Mouse (Mus musculus) hindbrain, embryonic 10.5 days (tissue): ENCODE results near the gene Rsbn1. TPM values are rescaled to one million over a fixed set of nuclear protein-coding genes. Genes with fewer than 3 reads are reported as not detected.
A peak's percentile ranks its signal among the peaks of the same experiment; 100 is the strongest.

Experiments
- DNase-seq: peaks from one replicate; pipeline ENCODE4 v3.0.0-alpha.2; 2017; ENCODE audit warnings: low spot score
- H3K27ac ChIP-seq: fragments of 300-500 bp; sonication (generic); 2 replicates; pipeline ENCODE4 v1.5.1; 2016; ENCODE audit warnings: mild to moderate bottlenecking, moderate library complexity
- H3K27me3 ChIP-seq: fragments of 300-500 bp; sonication (generic); 2 replicates; pipeline ENCODE4 v1.6.1; 2016; ENCODE audit warnings: mild to moderate bottlenecking; ENCODE audit not compliant: poor library complexity, insufficient read depth, severe bottlenecking
- H3K36me3 ChIP-seq: fragments of 300-500 bp; sonication (generic); 2 replicates; pipeline ENCODE4 v1.6.1; 2016; ENCODE audit warnings: mild to moderate bottlenecking, moderate library complexity
- H3K4me1 ChIP-seq: fragments of 300-500 bp; sonication (generic); replicated peaks from 2 replicates; pipeline ENCODE4 v1.6.1; 2016; ENCODE audit warnings: mild to moderate bottlenecking
- H3K4me3 ChIP-seq: fragments of 300-500 bp; sonication (generic); 2 replicates; pipeline ENCODE4 v1.5.1; 2016; ENCODE audit warnings: mild to moderate bottlenecking, moderate library complexity
- H3K9me3 ChIP-seq: fragments of 300-500 bp; sonication (generic); 2 replicates; pipeline ENCODE4 v1.6.1; 2016; ENCODE audit warnings: mild to moderate bottlenecking, moderate library complexity
- WGBS: fragments of 180-500 bp; shearing (Covaris S2); methylation state at CpG from one replicate; pipeline ENCODE4 v1.1.7; 2016; 5-methylcytosine and 5-hydroxymethylcytosine counted together
- polyA plus RNA-seq: library from polyadenylated mRNA; unstranded; fragments of >200 nt; fragmentation: Nextera tagmentation; extraction: Ambion mirVana; gene quantifications from 2 replicates; pipeline ENCODE4 v1.2.1, GENCODE M21; 2016

Gene Rsbn1
- polyA plus RNA-seq = 13.1 and 14.7 TPM in 2 replicates

DNA sequence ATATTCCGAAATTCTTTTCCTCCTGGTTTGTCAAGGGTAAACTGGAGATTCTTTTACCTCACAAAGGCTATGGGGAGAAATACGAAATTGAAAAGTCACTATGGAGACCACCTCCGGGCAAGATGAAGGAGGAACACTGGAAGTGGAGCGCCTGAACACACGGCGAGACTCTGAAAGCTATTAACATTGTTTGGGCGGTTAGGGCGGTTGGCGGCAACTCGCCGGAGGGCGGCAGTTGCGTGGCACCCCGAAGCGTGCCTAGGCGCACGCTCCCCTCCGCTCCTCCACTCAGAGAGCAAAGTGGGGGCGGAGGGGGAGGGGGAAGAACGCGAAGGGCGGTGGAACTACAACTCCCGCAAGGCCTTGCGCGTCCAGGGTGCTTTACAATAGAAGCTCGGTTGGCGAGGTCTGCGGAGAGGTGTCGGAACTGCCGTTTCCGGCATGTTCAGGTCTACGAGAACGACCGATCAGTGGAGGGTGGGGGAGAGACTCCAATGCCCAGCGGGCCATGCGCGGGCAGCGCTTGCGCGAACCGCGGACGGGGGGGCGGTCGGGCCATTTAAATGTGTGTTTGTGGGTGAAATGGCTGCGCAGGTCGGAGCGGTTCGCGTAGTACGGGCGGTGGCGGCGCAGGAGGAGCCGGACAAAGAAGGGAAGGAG lies at the start of gene Rsbn1:
Gene Rsbn1 (plus strand): TSS at position 111 of the 660 bp plus-strand sequence.
- Histone ChIP-seq H3K4me3 (peak within 1 kb of the TSS; percentile 98), H3K36me3 (no peaks in the 10 kb centered on the region), H3K4me1 (peaks cover 23% of the 10 kb centered on the region), H3K9me3 (no peaks in the 10 kb centered on the region), H3K27ac (peak within 1 kb of the TSS; percentile 97), H3K27me3 (no peaks in the 10 kb centered on the region)
- WGBS = under 1% methylated on average over 55 of the region's 55 CpGs
- DNase-seq = peak; percentile 98

DNA sequence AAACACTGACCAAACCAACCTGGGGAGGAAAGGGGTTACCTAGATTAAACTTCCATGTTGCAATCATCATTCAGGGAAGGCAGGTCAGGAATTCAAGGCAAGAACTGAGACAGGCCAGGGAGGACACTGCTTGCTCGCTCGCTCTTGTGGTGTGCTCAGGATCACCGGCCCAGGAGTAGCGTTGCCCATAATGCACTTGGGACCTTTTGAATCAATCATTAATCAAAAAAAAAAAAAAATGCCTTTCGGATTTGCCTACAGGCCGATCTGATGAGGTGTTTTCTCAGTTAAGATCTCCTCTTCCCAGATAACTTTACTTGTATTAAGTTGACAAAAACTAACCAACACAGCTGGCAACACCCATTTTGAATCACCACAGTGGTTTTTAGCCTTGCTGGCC lies 49.7 kb upstream of the Rsbn1 start:
- Histone ChIP-seq H3K9me3 (no peaks in the 10 kb centered on the region), H3K4me1 (no peaks in the 10 kb centered on the region), H3K36me3 (no peaks in the 10 kb centered on the region), H3K27me3 (no peaks in the 10 kb centered on the region), H3K27ac (no peak overlapping the region), H3K4me3 (no peak overlapping the region)
- no peak for DNase-seq
- 89% methylated on average over 6 of the region's 6 CpGs for WGBS

DNA sequence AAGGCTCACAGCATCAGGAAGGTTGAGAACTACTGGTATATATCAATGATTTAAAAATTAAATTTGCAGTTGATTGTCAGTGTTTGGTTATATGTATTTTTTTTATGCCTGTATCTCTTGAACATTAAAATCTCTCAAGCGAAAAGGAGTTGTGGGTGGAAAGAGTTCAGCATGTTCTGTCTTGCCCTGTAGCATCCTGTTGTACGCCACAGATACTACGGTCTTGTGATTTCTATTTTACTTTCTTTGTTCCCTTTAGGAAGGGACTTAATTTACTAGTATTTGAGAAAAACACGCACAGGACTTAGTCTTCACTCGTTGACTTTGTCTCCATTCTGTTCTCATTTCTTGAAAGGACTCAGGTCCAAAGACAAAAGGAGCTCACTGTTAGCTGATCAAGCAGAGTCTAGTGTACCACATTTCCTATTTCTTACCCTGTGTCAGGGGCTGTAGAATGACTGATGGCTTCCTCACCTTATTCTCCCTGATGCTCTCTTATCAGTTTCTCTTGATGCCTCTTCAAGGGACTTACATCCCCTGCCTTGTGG lies 46.4 kb upstream of the Rsbn1 start:
- Histone ChIP-seq H3K9me3 (no peaks in the 10 kb centered on the region), H3K27me3 (no peaks in the 10 kb centered on the region), H3K27ac (no peak overlapping the region), H3K4me1 (no peaks in the 10 kb centered on the region), H3K4me3 (no peak overlapping the region), H3K36me3 (no peaks in the 10 kb centered on the region)
- WGBS = 90% methylated on average over 5 of the region's 5 CpGs
- no peak for DNase-seq

DNA sequence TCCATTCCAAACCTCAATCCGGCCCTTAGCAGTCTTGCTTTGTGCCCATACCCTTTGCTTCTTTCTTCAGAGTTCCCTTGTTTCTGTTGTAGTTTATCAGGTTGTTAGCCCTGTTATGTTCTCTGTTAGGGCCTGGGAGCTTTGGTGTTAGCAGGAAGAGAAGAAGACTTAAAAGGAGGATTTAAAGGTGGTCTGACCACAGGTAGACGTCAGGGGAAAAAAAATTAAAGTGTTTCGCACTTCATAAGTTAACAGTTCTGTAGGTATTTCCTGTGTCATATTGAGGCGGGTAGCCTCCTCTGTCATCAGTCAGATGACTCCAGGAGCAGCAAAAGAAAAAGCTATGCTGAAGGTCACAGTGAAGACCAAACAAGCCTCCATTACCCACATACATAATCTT lies 45.9 kb upstream of the Rsbn1 start:
- WGBS = 92% methylated on average over 4 of the region's 4 CpGs
- H3K9me3 ChIP-seq = no peaks in the 10 kb centered on the region
- no peaks in the 10 kb centered on the region for H3K4me1 ChIP-seq
- no peak overlapping the region for H3K27ac ChIP-seq
- no peaks in the 10 kb centered on the region for H3K27me3 ChIP-seq
- no peaks in the 10 kb centered on the region for H3K36me3 ChIP-seq
- no peak overlapping the region for H3K4me3 ChIP-seq
- DNase-seq = no peak

DNA sequence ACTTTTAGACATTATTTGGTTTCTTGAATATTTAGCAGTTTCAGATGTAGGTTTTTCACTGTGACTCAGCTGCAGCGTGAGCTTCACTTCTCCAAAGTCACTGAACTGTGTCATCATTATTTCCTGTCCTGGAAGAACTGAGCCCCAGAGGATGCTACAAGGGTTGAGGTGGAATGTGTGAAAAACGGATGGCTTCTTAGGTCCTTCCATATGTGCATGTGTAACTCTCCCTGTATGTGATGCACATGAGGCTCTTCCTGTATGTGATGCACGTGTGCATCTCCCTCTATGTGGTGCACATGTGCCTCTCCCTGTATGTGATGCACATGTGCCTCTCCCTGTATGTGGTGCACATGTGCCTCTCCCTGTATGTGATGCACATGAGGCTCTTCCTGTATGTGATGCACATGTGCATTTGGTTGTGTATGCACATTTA lies 41.2 kb upstream of the Rsbn1 start:
- no peaks in the 10 kb centered on the region for H3K27me3 ChIP-seq
- no peaks in the 10 kb centered on the region for H3K4me1 ChIP-seq
- no peaks in the 10 kb centered on the region for H3K9me3 ChIP-seq
- H3K36me3 ChIP-seq = no peaks in the 10 kb centered on the region
- DNase-seq = no peak
- no peak overlapping the region for H3K27ac ChIP-seq
- no peak overlapping the region for H3K4me3 ChIP-seq
- 69% methylated on average over 3 of the region's 3 CpGs for WGBS

DNA sequence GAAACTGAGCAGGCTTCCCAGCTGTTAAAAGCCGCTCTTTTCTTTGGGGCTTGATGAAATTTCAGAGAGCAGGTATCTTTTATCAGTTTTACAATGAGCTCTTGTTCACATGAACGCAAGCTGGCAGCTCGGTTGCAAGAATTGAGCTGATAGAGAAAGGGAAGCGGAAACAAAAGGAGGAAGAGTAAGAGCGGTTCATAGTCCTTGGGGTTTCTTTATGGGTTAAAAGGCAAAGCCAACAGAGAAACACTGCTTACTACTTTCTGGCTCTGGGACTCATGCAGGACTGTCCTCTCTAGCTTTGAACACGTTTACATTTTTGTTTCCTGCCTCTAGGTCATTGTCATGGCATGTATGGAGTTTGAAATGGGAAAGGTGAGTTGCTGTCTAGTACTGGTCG lies 39.6 kb upstream of the Rsbn1 start:
- no peaks in the 10 kb centered on the region for H3K36me3 ChIP-seq
- no peak overlapping the region for H3K27ac ChIP-seq
- DNase-seq = no peak
- no peaks in the 10 kb centered on the region for H3K9me3 ChIP-seq
- WGBS = 77% methylated on average over 7 of the region's 7 CpGs
- no peaks in the 10 kb centered on the region for H3K4me1 ChIP-seq
- H3K27me3 ChIP-seq = no peaks in the 10 kb centered on the region
- no peak overlapping the region for H3K4me3 ChIP-seq

DNA sequence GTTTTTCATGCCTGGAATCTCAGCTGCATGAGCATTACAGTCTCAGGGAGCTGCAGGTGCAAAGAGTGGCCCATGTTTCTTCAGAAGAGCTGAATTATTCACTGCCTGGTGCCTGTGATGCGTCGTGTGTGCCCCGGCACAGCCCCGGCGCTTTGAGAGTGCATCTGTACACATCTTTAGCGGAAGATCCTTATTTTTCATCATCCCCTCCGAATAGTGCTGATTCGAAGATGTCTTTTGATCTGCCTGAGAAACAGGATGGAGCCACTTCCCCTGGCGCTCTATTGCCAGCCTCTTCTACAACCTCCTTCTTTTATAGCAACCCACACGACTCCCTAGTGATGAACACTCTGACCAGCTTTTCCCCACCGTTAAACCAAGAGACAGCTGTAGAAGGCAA lies 28.0 kb upstream of the Rsbn1 start:
- H3K36me3 ChIP-seq = no peaks in the 10 kb centered on the region
- H3K27ac ChIP-seq = no peak overlapping the region
- H3K4me3 ChIP-seq = no peak overlapping the region
- no peaks in the 10 kb centered on the region for H3K27me3 ChIP-seq
- DNase-seq = no peak
- WGBS = 81% methylated on average over 11 of the region's 11 CpGs
- no peaks in the 10 kb centered on the region for H3K4me1 ChIP-seq
- no peaks in the 10 kb centered on the region for H3K9me3 ChIP-seq

DNA sequence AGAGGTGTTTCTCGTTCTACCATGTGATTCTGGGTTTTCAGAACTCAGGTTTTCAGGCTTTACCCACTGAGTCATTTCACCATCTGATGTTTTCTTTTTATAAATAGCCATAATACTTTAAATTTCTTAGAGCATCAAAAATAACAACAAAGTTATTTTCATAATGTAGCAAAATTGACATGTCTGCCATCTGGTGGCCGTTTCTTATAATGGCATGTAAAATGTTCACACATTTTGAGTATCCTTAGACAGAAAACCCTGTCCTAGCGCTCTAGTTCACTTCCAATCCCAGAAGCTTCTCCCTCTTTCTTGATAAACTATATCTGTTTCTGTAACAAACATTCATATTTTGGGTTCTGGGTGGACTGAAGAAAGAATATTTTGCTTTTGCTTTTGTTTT lies 26.3 kb upstream of the Rsbn1 start:
- H3K36me3 ChIP-seq = no peaks in the 10 kb centered on the region
- H3K27ac ChIP-seq = no peak overlapping the region
- H3K4me1 ChIP-seq = no peaks in the 10 kb centered on the region
- no peak for DNase-seq
- H3K4me3 ChIP-seq = no peak overlapping the region
- no peaks in the 10 kb centered on the region for H3K27me3 ChIP-seq
- WGBS = 35% methylated on average over 3 of the region's 3 CpGs
- no peaks in the 10 kb centered on the region for H3K9me3 ChIP-seq

DNA sequence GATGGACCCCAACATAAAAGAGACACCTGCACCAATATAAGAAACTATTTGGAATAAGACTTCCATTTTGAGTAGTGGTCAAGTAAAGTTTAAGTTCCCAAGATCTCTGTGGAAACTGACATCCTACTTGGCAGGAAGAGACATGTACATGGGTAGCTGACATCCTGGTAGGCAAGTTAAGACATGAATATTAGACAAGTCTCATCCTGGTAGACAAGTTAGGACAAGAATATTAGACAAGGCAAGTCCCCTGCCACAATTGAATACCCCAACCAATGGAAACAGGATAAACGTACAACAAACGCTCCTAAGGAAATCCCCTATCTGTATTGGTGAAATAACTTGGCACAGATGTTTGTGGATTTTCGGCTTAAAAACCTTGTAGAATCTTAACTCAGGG lies 20.5 kb upstream of the Rsbn1 start:
- no peak for DNase-seq
- WGBS = 92% methylated on average over 3 of the region's 3 CpGs
- Histone ChIP-seq H3K4me1 (no peaks in the 10 kb centered on the region), H3K27ac (no peak overlapping the region), H3K4me3 (no peak overlapping the region), H3K9me3 (no peaks in the 10 kb centered on the region), H3K36me3 (no peaks in the 10 kb centered on the region), H3K27me3 (no peaks in the 10 kb centered on the region)

DNA sequence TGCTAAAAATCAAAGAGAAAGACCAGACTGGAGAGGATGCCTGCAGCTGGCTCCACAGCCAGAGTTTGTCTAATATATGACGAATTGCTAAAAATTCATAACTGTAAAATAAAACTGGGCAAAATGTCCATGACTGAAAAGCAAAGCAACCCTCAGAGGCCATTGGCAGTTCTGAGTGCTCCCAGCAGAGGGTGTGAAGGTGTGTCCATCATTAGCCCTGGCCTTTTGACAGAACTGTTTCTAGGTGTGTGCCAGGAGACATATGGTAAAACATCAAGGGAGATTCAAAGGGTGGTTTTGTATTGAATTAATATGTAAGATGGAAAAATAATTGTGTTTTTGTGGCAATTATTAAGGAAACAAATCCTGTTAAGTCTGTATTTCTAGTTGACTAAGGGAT lies 9.2 kb upstream of the Rsbn1 start:
- no peak for DNase-seq
- 84% methylated on average over 1 of the region's 1 CpGs for WGBS
- H3K36me3 ChIP-seq = no peaks in the 10 kb centered on the region
- H3K27me3 ChIP-seq = no peaks in the 10 kb centered on the region
- no peak overlapping the region for H3K4me3 ChIP-seq
- no peaks in the 10 kb centered on the region for H3K4me1 ChIP-seq
- H3K9me3 ChIP-seq = no peaks in the 10 kb centered on the region
- H3K27ac ChIP-seq = no peak overlapping the region

DNA sequence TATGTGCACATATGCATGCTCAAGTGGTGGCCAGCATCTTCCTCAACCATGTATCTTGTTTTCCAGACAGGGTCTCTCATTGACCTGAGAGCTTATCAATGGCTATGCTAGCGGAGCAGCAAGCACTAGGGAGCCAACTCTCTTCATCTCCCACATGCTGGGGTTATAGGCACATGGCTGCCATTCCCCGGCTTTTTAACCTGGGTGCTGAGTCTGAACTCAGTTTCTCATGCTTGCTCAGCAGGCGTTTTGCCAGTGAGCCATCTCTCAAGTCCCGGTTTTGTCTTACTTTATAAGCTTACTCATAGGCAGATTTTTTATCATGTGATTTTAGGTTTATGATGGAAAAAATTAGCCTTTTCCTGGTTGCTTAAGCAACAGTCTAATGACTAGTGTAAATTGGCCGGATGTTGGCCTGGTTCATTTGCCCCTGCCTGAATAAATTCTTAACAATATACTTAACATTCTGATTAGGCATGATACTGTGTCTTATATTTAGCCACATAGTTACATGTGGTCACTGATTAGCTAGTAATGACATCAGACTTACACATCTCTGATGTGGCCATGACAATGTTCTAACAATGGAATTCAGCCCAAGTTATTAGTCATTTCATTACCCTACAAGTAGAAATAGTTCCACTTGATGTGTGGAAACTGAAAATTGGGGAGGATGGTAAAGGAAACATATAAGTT lies 6.4 kb upstream of the Rsbn1 start:
- Histone ChIP-seq H3K4me1 (no peaks in the 10 kb centered on the region), H3K4me3 (no peak overlapping the region), H3K36me3 (no peaks in the 10 kb centered on the region), H3K9me3 (no peaks in the 10 kb centered on the region), H3K27ac (no peak overlapping the region), H3K27me3 (no peaks in the 10 kb centered on the region)
- no peak for DNase-seq
- 82% methylated on average over 5 of the region's 5 CpGs for WGBS

DNA sequence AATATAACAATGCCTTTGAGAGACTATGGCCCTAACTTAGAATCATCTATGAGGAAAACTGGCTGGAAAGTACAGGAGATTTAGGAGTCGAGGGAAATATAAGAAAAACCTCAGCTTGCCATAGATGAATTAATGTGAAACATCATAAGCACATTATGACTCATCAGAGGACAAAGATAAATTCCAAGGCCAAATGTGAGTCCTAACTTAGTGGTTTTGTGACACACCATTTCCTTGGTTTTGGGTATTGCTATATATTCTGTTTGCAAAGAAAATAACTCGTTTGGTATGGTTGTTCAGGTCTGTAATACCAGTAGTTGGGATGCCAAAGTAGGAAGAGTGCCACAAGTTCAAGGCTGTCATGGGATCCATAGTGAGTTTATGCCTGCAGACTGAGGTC lies 5.1 kb upstream of the Rsbn1 start:
- whole genome bisulfite sequencing = 70% methylated on average over 2 of the region's 2 CpGs

DNA sequence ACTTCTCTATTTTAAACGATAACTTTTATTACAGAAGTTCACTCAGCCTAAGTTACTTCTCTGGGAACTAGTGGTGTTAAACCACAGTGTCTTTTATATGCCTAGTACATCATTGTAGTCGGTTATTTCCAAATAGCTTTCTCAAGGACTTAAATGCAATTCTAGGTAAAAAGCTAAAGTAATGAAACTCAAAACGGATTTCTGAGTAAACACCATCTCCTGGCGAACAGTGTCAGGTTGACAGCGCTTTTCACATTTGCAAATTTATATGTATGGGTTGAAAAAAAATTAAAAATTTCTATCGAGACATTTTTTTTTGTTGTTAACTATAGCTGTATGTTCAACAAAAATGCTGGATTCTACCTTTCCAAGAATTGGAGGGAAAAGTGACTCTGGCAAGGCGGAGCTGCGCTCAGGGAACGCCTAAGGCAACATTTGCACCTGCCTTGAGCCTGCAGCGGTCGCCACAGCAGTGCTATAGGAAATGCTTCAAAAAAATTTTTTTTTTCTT lies 414 bp upstream of the Rsbn1 start:
- Histone ChIP-seq H3K27me3 (no peaks in the 10 kb centered on the region), H3K9me3 (no peaks in the 10 kb centered on the region), H3K27ac (peak overlapping the region; percentile 97), H3K4me1 (peaks cover 23% of the 10 kb centered on the region), H3K36me3 (no peaks in the 10 kb centered on the region), H3K4me3 (peak overlapping the region; percentile 98)
- DNase-seq = no peak
- 12% methylated on average over 11 of the region's 11 CpGs for WGBS

More for the DNA sequence above, 5.1 kb upstream of the Rsbn1 start:
- no peak overlapping the region for H3K27ac ChIP-seq
- no peaks in the 10 kb centered on the region for H3K9me3 ChIP-seq
- no peaks in the 10 kb centered on the region for H3K27me3 ChIP-seq
- no peaks in the 10 kb centered on the region for H3K36me3 ChIP-seq
- H3K4me3 ChIP-seq = no peak overlapping the region
- peaks cover 5% of the 10 kb centered on the region; the same call in 1 of the 2 replicates for H3K4me1 ChIP-seq
- no peak for DNase-seq
